Mouse (Mus musculus) limb, embryonic 14.5 days (tissue): ENCODE measurements around the gene 4930412O13Rik. TPM values are rescaled to one million over a fixed set of nuclear protein-coding genes. Genes with fewer than 3 reads are reported as not detected.

Experiments
- ATAC-seq: fragments of 200-750 bp; cut with Nextera tagmentation; 2 replicates; pipeline ENCODE4 v1.8.0; 2017; ENCODE audit warnings: low read depth, moderate number of reproducible peaks, moderate TSS enrichment; ENCODE audit not compliant: low FRiP score
- DNase-seq: peaks from one replicate; pipeline ENCODE4 v3.0.0-alpha.2; 2015; ENCODE audit warnings: low spot score
- H3K27ac ChIP-seq: fragments of 300-500 bp; sonication (generic); replicated peaks from 2 replicates; pipeline ENCODE4 v1.5.1; 2014; ENCODE audit warnings: low read depth, mild to moderate bottlenecking, low read length, moderate library complexity, mixed read lengths
- H3K27me3 ChIP-seq: fragments of 300-500 bp; sonication (generic); 2 replicates; pipeline ENCODE4 v1.6.1; 2014; ENCODE audit warnings: low read length, mixed read lengths; ENCODE audit not compliant: control insufficient read depth, insufficient read depth
- H3K36me3 ChIP-seq: fragments of 300-500 bp; sonication (generic); 2 replicates; pipeline ENCODE4 v1.6.1; 2014; ENCODE audit warnings: mild to moderate bottlenecking, low read length, moderate library complexity, mixed read lengths; ENCODE audit not compliant: control insufficient read depth, insufficient read depth
- H3K4me1 ChIP-seq: fragments of 300-500 bp; sonication (generic); 2 replicates; pipeline ENCODE4 v1.6.1; 2014; ENCODE audit warnings: antibody characterized with exemption, low read length, mixed read lengths; ENCODE audit not compliant: control insufficient read depth, insufficient read depth
- H3K4me2 ChIP-seq: fragments of 300-500 bp; sonication (generic); replicated peaks from 2 replicates; pipeline ENCODE4 v1.6.1; 2014; ENCODE audit warnings: low read depth, mild to moderate bottlenecking, low read length, moderate library complexity; ENCODE audit not compliant: severe bottlenecking
- H3K4me3 ChIP-seq: fragments of 300-500 bp; sonication (generic); replicated peaks from 2 replicates; pipeline ENCODE4 v1.5.1; 2014; ENCODE audit warnings: low read length
- H3K9ac ChIP-seq: fragments of 300-500 bp; sonication (generic); 2 replicates; pipeline ENCODE4 v1.6.1; 2014; ENCODE audit warnings: mild to moderate bottlenecking, low read depth, low read length, moderate library complexity; ENCODE audit not compliant: severe bottlenecking
- H3K9me3 ChIP-seq: fragments of 300-500 bp; sonication (generic); 2 replicates; pipeline ENCODE4 v1.6.1; 2016; ENCODE audit warnings: low read length; ENCODE audit not compliant: control insufficient read depth
- POLR2A ChIP-seq: fragments of 200-500 bp; IDR thresholded peaks from 2 replicates; pipeline ENCODE4 v1.8.0; 2012; ENCODE audit warnings: inconsistent platforms, mild to moderate bottlenecking, moderate library complexity, borderline replicate concordance; ENCODE audit not compliant: insufficient read depth, insufficient read length; ENCODE audit errors: extremely low read depth
- WGBS: fragments of 180-500 bp; shearing (Covaris S2); extraction: QIAGEN DNeasy Blood & Tissue Kit; methylation state at CpG from one replicate; pipeline ENCODE4 v1.1.7; 2014; 5-methylcytosine and 5-hydroxymethylcytosine counted together
- polyA plus RNA-seq, 2 experiments: library from polyadenylated mRNA; depleted of rRNA in 1 of 2; stranded (reverse) in 1 of 2; unstranded in 1 of 2; fragments of >200 nt; fragmentation: Nextera tagmentation in 1 of 2; extraction: Ambion mirVana in 1 of 2; gene quantifications; 2 replicates each; pipeline versions ENCODE4 v1.2.1 to v1.2.3; 2012 to 2014

4930412O13Rik gene
- polyA plus RNA-seq, 2 experiments: 0.64 TPM; not detected in 1

DNA sequence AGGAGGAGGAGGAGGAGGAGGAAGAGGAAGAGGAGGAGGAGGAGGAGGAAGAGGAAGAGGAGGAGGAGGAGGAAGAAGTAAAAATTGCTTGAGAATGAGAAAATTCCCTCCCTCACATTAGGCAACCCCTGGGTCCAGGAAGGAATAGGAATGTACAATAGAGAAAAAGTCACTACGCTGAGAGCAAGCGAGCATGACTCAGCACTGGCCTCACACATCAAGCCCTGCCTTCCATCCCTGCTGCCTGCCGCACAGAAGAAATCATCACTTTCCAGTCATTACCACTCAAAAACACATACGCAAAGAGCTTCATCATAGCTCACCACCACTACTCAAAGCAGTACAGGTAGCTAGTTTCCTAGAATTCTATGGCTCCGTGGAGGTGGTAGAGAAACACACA is 20.4 kb upstream of the 4930412O13Rik start:
- DNase-seq: no peak
- no peak for TF ChIP-seq POLR2A
- H3K27ac ChIP-seq: no peak overlapping the region
- H3K4me3 ChIP-seq: no peak overlapping the region
- no peaks in the 10 kb centered on the region for H3K9me3 ChIP-seq
- no peaks in the 10 kb centered on the region for H3K4me1 ChIP-seq
- no peaks in the 10 kb centered on the region for H3K36me3 ChIP-seq
- no peaks in the 10 kb centered on the region for H3K27me3 ChIP-seq
- 85% methylated on average over 5 of the region's 5 CpGs for WGBS
- H3K4me2 ChIP-seq: no peak overlapping the region
- no peak overlapping the region for H3K9ac ChIP-seq
- ATAC-seq: no peak

DNA sequence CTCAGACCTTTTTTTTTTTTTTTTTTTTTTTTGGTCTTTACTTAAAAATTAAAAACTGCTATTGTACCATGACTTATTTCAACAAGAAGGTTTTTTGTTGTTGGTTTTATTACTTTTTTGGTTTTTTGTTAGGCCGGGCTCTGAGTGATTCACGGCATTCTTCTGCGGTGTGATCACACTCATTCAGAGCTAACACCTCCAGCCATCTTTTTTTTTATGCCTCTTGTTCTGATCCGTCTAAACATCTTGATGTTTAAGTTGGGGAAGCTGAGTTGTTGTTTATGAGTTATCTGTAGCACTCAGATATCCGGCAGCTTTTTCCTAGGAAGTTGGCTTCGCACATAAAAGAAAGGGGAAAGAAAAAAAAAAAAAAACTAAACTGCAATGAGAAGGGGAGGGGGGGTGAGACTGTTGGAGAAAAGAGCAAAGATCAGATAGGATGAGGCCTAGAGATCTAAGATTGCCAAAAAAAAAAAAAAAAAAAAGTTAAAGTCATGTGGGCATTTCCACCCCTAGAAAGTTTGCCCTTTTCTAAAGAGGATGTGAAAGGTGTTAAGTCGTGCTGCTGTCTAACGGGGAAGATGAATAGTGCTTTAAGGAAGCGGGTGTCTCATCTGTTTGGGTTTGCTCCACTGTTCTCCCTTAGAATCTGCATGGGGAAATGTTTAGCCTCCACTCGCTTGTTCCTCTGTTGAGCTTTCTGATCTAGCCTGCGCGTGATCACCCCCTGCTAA is 13.8 kb upstream of the 4930412O13Rik start:
- TF ChIP-seq POLR2A: no peak
- ATAC-seq (no peak), DNase-seq (no peak)
- no peaks in the 10 kb centered on the region for H3K9me3 ChIP-seq
- H3K4me2 ChIP-seq: no peak overlapping the region
- H3K27ac ChIP-seq: no peak overlapping the region
- WGBS: 48% methylated on average over 12 of the region's 12 CpGs
- no peak overlapping the region for H3K4me3 ChIP-seq
- no peaks in the 10 kb centered on the region for H3K36me3 ChIP-seq
- H3K4me1 ChIP-seq: no peaks in the 10 kb centered on the region
- peaks cover 31% of the 10 kb centered on the region; the same call in 1 of the 2 replicates for H3K27me3 ChIP-seq
- no peak overlapping the region for H3K9ac ChIP-seq

DNA sequence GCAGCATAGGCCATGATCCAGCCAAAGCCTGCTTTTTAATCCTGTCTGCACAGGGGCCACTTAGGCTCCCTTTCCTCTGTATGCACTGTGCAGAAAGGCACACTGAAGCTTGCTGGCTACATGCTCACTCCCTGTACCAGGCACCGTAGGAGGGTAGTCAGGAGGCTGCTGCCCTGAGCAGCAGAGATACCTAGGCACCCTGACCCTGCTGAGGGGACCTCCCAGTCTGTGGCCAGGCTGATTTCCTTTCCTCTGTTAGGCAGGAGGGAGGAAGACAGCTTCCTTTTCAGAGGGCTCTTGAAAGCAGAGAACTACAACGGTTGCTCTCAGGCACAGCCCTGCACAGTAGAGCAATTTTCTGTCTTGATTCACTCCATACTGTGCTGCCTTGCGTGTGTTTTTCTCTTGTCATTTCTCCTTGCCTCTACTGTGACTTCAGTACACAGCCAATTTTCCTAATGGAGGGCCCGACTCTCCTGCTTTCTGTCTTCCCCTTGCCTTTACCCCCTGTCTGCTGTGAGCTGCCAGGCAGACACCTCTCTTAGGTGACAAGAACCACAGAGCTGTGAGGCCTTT is 9.8 kb upstream of the 4930412O13Rik start:
- WGBS: 32% methylated on average over 4 of the region's 4 CpGs
- DNase-seq (no peak), ATAC-seq (no peak)
- Histone ChIP-seq H3K27me3 (peaks cover 71% of the 10 kb centered on the region), H3K4me1 (no peaks in the 10 kb centered on the region; the same call in 1 of the 2 replicates), H3K27ac (no peak overlapping the region), H3K4me2 (no peak overlapping the region), H3K4me3 (no peak overlapping the region), H3K36me3 (no peaks in the 10 kb centered on the region), H3K9ac (no peak overlapping the region), H3K9me3 (no peaks in the 10 kb centered on the region)
- no peak for TF ChIP-seq POLR2A

DNA sequence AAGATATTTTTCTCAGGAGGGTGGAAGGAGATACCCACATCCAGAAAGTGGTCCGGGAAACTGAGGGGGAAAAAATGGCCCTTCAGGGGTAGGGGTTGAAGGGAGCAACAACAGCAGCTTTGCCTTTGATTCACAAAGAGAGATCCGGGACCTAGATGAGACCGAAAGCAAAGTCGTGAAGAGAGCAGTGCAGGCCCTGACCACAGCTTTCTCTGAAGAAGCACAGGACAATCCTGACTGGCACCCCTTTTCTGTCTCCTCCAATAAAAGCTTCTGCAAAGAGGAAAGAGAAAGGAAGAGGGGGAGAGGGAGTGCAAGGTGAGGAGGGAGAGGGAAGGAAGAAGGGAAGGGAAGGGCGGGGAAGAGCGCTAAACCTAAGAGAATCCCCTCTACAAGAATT is 9.3 kb upstream of the 4930412O13Rik start:
- TF ChIP-seq POLR2A: no peak
- ATAC-seq (no peak), DNase-seq (no peak)
- H3K4me2 ChIP-seq: no peak overlapping the region
- H3K9me3 ChIP-seq: no peaks in the 10 kb centered on the region
- H3K4me3 ChIP-seq: no peak overlapping the region
- no peak overlapping the region for H3K27ac ChIP-seq
- H3K9ac ChIP-seq: no peak overlapping the region
- WGBS: 32% methylated on average over 6 of the region's 6 CpGs
- H3K27me3 ChIP-seq: peaks cover 75% of the 10 kb centered on the region
- no peaks in the 10 kb centered on the region for H3K36me3 ChIP-seq
- H3K4me1 ChIP-seq: no peaks in the 10 kb centered on the region; the same call in 1 of the 2 replicates

- 6% methylated on average over 12 of the region's 12 CpGs for WGBS
- H3K9me3 ChIP-seq: no peaks in the 10 kb centered on the region
- no peaks in the 10 kb centered on the region; the same call in 1 of the 2 replicates for H3K4me1 ChIP-seq
- TF ChIP-seq POLR2A: no peak
- no peak overlapping the region for H3K9ac ChIP-seq
- H3K4me3 ChIP-seq: no peak overlapping the region
- H3K4me2 ChIP-seq: 0 out of 2 replicates have a peak overlapping the region, but pooled peaks have one; percentile 14
- H3K27ac ChIP-seq: no peak overlapping the region
- H3K36me3 ChIP-seq: no peaks in the 10 kb centered on the region
- no peak for DNase-seq
- peaks cover 84% of the 10 kb centered on the region for H3K27me3 ChIP-seq
- ATAC-seq: no peak
These were observed 8.4 kb upstream of the 4930412O13Rik start for GRCm38 (mm10) chr2:9872682-9873081.
